Comparison of ENCODE assay signal across 7 mouse cellular contexts in genomic region chr13:70643408-70644082, GRCm38 (mm10). TPM values are rescaled to one million over a fixed set of nuclear protein-coding genes. Genes with fewer than 3 reads are reported as not detected.
DNase-seq lines count a peak whose midpoint lies in the region; TF ChIP-seq lines count a peak whose summit lies in the region.

No protein-coding gene starts in this region.

- peak; percentile 32 for DNase-seq in T-cell, adult 2 months (ENCODE audit: low spot score)
- peak; percentile 85 for DNase-seq in embryo, embryonic 10 days (ENCODE audit: low spot score)
- DNase-seq in heart, postnatal 36 days, result peak; percentile 62 to 64
- DNase-seq in large intestine, adult 2 months (ENCODE audit: low read depth, low spot score), result peak; percentile 47
- DNase-seq in lung, postnatal 25 days (ENCODE audit: low spot score), result peak; percentile 61
- peak; percentile 48 for DNase-seq in right cerebral cortex, adult 18-20 months

- no peak overlapping the region for H3K4me3 ChIP-seq in E14TG2a.4 (replicated peaks; ENCODE audit: low read length)

- peak; percentile 68 for TF ChIP-seq CTCF in E14TG2a.4 (conservative IDR thresholded peaks at IDR 0.05; ENCODE audit: low read length)

- H3K27me3 ChIP-seq in E14TG2a.4 (ENCODE audit: insufficient read depth, low read length), result no peaks in the 10 kb centered on the region

- no peaks in the 10 kb centered on the region for H3K36me3 ChIP-seq in E14TG2a.4 (ENCODE audit: insufficient read depth, low read length)

- no peaks in the 10 kb centered on the region for H3K9me3 ChIP-seq in E14TG2a.4 (ENCODE audit: low read length)

- 19% methylated on average over 10 of the region's 10 CpGs for WGBS in large intestine, adult 2 months

- intact Hi-C loops in heart, postnatal 36 days (cut with DNase I), result loop anchor here (1.0 to 2.0 kb wide), 4 partner anchors 33 to 357 kb away; no protein-coding TSS in a partner anchor

- H3K4me1 ChIP-seq in E14TG2a.4 (replicated peaks; ENCODE audit: low read depth, low read length), result peaks cover under 1% of the 10 kb centered on the region; the same call in 1 of the 2 replicates

RNA-seq across cellular contexts. Expression of gene Ice1, which starts 6.1 kb away (rescaled TPM):
- total RNA-seq in heart, postnatal 36 days (2021), result 10 to 100 TPM; 25.6 to 27.2 TPM
- 10.5 and 13.2 TPM in 2 replicates for polyA plus RNA-seq in large intestine, adult 2 months (2012; rRNA removed)

Comparison
In these comparisons a context has a peak if more than half of its experiments do, and no peak if none do; other contexts are left out.
1. DNase-seq: peak in every context shown above with its lines; median percentile 85 in embryo, embryonic 10 days; 63 in heart, postnatal 36 days; 61 in lung, postnatal 25 days; 48 in right cerebral cortex, adult 18-20 months; 47 in large intestine, adult 2 months; 32 in T-cell, adult 2 months.